ENCODE assay signal across 19 mouse cellular contexts in genomic region chr7:45476453-45476852, GRCm38 (mm10). TPM values are rescaled to one million over a fixed set of nuclear protein-coding genes. Genes with fewer than 3 reads are reported as not detected.
DNase-seq lines count a peak whose midpoint lies in the region; ATAC-seq and TF ChIP-seq lines count a peak whose summit lies in the region.
"Had no signal": no experiment of that assay in that cellular context is flagged by ENCODE, and none has a peak within 500 bp of the region (broad histone marks: within the 10 kb centered on the region; RNA-seq: fewer than 3 reads in every experiment).

No protein-coding gene starts in this region.

- H3K4me2 ChIP-seq in liver, embryonic 13.5 days: no peak overlapping the region
- H3K4me2 ChIP-seq: embryonic facial prominence, embryonic 12.5 days; forebrain, embryonic 13.5 days; forebrain, embryonic 15.5 days had no signal

- H3K79me2 ChIP-seq in MEL (ENCODE audit: control insufficient read depth, insufficient read depth, low read length, poor library complexity): peaks cover 3% of the 10 kb centered on the region; the same call in 1 of the 2 replicates

- H3K4me3 ChIP-seq in gastrocnemius, adult 2 months: no peak overlapping the region
- H3K4me3 ChIP-seq in liver, embryonic 13.5 days (replicated peaks): no peak overlapping the region
- no peak overlapping the region for H3K4me3 ChIP-seq in MEL (ENCODE audit: control insufficient read depth in 1 of 2, insufficient read depth in 1 of 2, low read depth in 2 of 2, low read length in 2 of 2)
- no peak overlapping the region for H3K4me3 ChIP-seq in thymus, adult 2 months (ENCODE audit: control insufficient read depth, insufficient read depth, low read length)
- H3K4me3 ChIP-seq: embryonic facial prominence, embryonic 10.5 days; embryonic facial prominence, embryonic 12.5 days; forebrain, embryonic 13.5 days; forebrain, embryonic 15.5 days had no signal

- 0 out of 2 replicates have a peak overlapping the region, but pooled peaks have one; percentile 60 for H3K9ac ChIP-seq in liver, embryonic 13.5 days
- no peak overlapping the region for H3K9ac ChIP-seq in MEL (ENCODE audit: control insufficient read depth, low read depth, low read length, poor library complexity, severe bottlenecking)
- H3K9ac ChIP-seq: embryonic facial prominence, embryonic 12.5 days; forebrain, embryonic 13.5 days; forebrain, embryonic 15.5 days; forebrain, postnatal 0 days had no signal

- no peak for TF ChIP-seq RAD21 in MEL (IDR thresholded peaks at IDR 0.05; ENCODE audit: low read depth, low read length)

- no peaks in the 10 kb centered on the region for H3K27me3 ChIP-seq in liver, embryonic 13.5 days
- H3K27me3 ChIP-seq in MEL (ENCODE audit: control insufficient read depth in 1 of 2, insufficient read depth in 2 of 2, low read length in 2 of 2): no peaks in the 10 kb centered on the region
- no peaks in the 10 kb centered on the region for H3K27me3 ChIP-seq in thymus, adult 2 months (ENCODE audit: control insufficient read depth, insufficient read depth, low read length)
- H3K27me3 ChIP-seq: embryonic facial prominence, embryonic 12.5 days; forebrain, embryonic 13.5 days; forebrain, embryonic 15.5 days; Patski had no signal

- peak; percentile 5 for DNase-seq in gastrocnemius, adult 2 months
- DNase-seq in gastrocnemius, postnatal 10 days: no peak
- DNase-seq in liver, embryonic 13.5 days: no peak
- DNase-seq in liver (no peak), MEL (ENCODE audit: low read depth, low spot score) (no peak)
- no peak for DNase-seq in thymus, adult 2 months
- DNase-seq: adrenal gland, adult 8-10 months had no signal

- no peak for TF ChIP-seq EP300 in MEL (IDR thresholded peaks at IDR 0.05; ENCODE audit: low read depth in 1 of 2, low read length in 2 of 2)

- peaks cover 32% of the 10 kb centered on the region for H3K4me1 ChIP-seq in liver, embryonic 13.5 days (replicated peaks)
- H3K4me1 ChIP-seq in MEL (ENCODE audit: control insufficient read depth in 1 of 2, insufficient read depth in 2 of 2, low read length in 2 of 2): peaks cover 5 to 18% of the 10 kb centered on the region in 2 experiments; a peak in 3 of 4 replicates
- no peaks in the 10 kb centered on the region for H3K4me1 ChIP-seq in thymus, adult 2 months (replicated peaks; ENCODE audit: control insufficient read depth, insufficient read depth, low read length)
- H3K4me1 ChIP-seq: embryonic facial prominence, embryonic 12.5 days; forebrain, embryonic 13.5 days; forebrain, embryonic 15.5 days had no signal

- TF ChIP-seq POLR2A in MEL (IDR thresholded peaks at IDR 0.05; ENCODE audit: control insufficient read depth in 1 of 2, insufficient read depth in 1 of 2, low read depth in 1 of 2, low read length in 2 of 2, poor library complexity in 1 of 2): no peak
- TF ChIP-seq POLR2A in thymus, adult 2 months (IDR thresholded peaks at IDR 0.05; ENCODE audit: control insufficient read depth, extremely low read depth, insufficient read depth, low read length, poor library complexity): no peak

- H3K27ac ChIP-seq in gastrocnemius, adult 2 months: peak overlapping the region; percentile 85
- no peak overlapping the region; the same call in 1 of the 2 replicates for H3K27ac ChIP-seq in liver, embryonic 13.5 days
- H3K27ac ChIP-seq in MEL (ENCODE audit: control insufficient read depth, low read depth, low read length): no peak overlapping the region
- no peak overlapping the region for H3K27ac ChIP-seq in thymus, adult 2 months (ENCODE audit: control insufficient read depth, insufficient read depth, low read length)
- H3K27ac ChIP-seq: embryonic facial prominence, embryonic 10.5 days; embryonic facial prominence, embryonic 12.5 days; forebrain, embryonic 13.5 days; forebrain, embryonic 15.5 days had no signal

- intact Hi-C loops in gastrocnemius, adult 2 months (cut with DNase I): loop anchor here (2.0 to 5.0 kb wide), 2 partner anchors 84 to 206 kb away; partner anchors contain the start of gene Ntn5

- TF ChIP-seq CTCF in gastrocnemius, adult 2 months (IDR thresholded peaks at IDR 0.05): no peak
- no peak for TF ChIP-seq CTCF in MEL (IDR thresholded peaks at IDR 0.05 in 2 of 3, conservative IDR thresholded peaks at IDR 0.05 in 1 of 3; ENCODE audit: control insufficient read depth in 1 of 3, insufficient read depth in 1 of 3, low read depth in 2 of 3, low read length in 3 of 3, poor library complexity in 1 of 3, severe bottlenecking in 1 of 3)
- no peak for TF ChIP-seq CTCF in thymus, adult 2 months (IDR thresholded peaks at IDR 0.05; ENCODE audit: borderline replicate concordance, control insufficient read depth, extremely low read depth, insufficient read depth, low read length, poor library complexity)

- H3K36me3 ChIP-seq in liver, embryonic 13.5 days: peaks cover 7% of the 10 kb centered on the region; the same call in 1 of the 2 replicates
- H3K36me3 ChIP-seq in MEL (ENCODE audit: control insufficient read depth in 1 of 2, insufficient read depth in 2 of 2, low read length in 2 of 2): peaks cover 0 to 9% of the 10 kb centered on the region in 2 experiments; a peak in 2 of 4 replicates
- no peaks in the 10 kb centered on the region for H3K36me3 ChIP-seq in thymus, adult 2 months (ENCODE audit: control insufficient read depth, insufficient read depth, low read length)
- H3K36me3 ChIP-seq: embryonic facial prominence, embryonic 12.5 days; forebrain, embryonic 15.5 days had no signal

- no peak for ATAC-seq in liver, embryonic 13.5 days (ENCODE audit: low read depth)
- ATAC-seq: forebrain, embryonic 13.5 days; Patski had no signal

- H3K9me3 ChIP-seq in liver, embryonic 13.5 days (replicated peaks): no peaks in the 10 kb centered on the region
- H3K9me3 ChIP-seq in MEL (replicated peaks; ENCODE audit: insufficient read depth, low read length): no peaks in the 10 kb centered on the region
- H3K9me3 ChIP-seq: embryonic facial prominence, embryonic 10.5 days; embryonic facial prominence, embryonic 12.5 days; forebrain, embryonic 13.5 days; forebrain, embryonic 15.5 days had no signal

- WGBS in liver, embryonic 13.5 days (ENCODE audit: insufficient replicate concordance): 42% methylated on average over 1 of the region's 1 CpGs
- WGBS in thymus, adult 2 months: 68% methylated on average over 1 of the region's 1 CpGs

TF ChIP-seq in MEL, 35 proteins besides CTCF, POLR2A, EP300 and RAD21:
- TF ChIP-seq TBP (IDR thresholded peaks at IDR 0.05; ENCODE audit: low read depth, low read length) (peak; percentile 95), SMC3 (IDR thresholded peaks at IDR 0.05; ENCODE audit: low read depth, low read length) (no peak), NELFE (IDR thresholded peaks at IDR 0.05; ENCODE audit: low read depth, low read length) (no peak), TAL1 (IDR thresholded peaks at IDR 0.05; ENCODE audit: low read length) (no peak), KAT2A (conservative IDR thresholded peaks at IDR 0.05; ENCODE audit: low read depth, low read length) (no peak)

RNA-seq across cellular contexts. Expression of gene Tulp2, which starts 5.2 kb away (rescaled TPM):
- total RNA-seq in gastrocnemius, adult 2 months (2021): under 1 TPM in 1 of 2 experiments, not detected in 1; 0.39 TPM
- total RNA-seq in gastrocnemius, postnatal 10 days (2021): not detected
- polyA plus RNA-seq in liver, embryonic 13.5 days (2015; fragmentation: Nextera tagmentation; extraction: Ambion mirVana): 0.80 and 0.87 TPM in 2 replicates
- total RNA-seq in MEL (2012; rRNA removed): 0.56 and 1.1 TPM in 2 replicates
- polyA plus RNA-seq in MEL (2012; ENCODE audit: insufficient read depth in 1 of 2, insufficient read length in 2 of 2, low read depth in 1 of 2, low replicate concordance in 2 of 2, missing spikeins in 1 of 2): 1 to 10 TPM in 1 of 2 experiments, not detected in 1; 1.2 TPM
- polyA plus RNA-seq in thymus, adult 2 months (2012; rRNA removed): 2.5 and 3.0 TPM in 2 replicates
- polyA plus RNA-seq: C2C12; cerebellum, adult 2 months had no signal

RNA-seq across cellular contexts. Expression of gene Bax, which starts 9.8 kb away (rescaled TPM):
- total RNA-seq in gastrocnemius, adult 2 months (2021): 10 to 100 TPM; 17.6 to 18.4 TPM
- total RNA-seq in gastrocnemius, postnatal 10 days (2021): 10 to 100 TPM; 29.4 to 29.6 TPM
- 104 and 106 TPM in 2 replicates for polyA plus RNA-seq in liver, embryonic 13.5 days (2015; fragmentation: Nextera tagmentation; extraction: Ambion mirVana)
- 105 and 130 TPM in 2 replicates for total RNA-seq in MEL (2012; rRNA removed)
- 100 to 1,000 TPM; 205 to 778 TPM for polyA plus RNA-seq in MEL (2012; ENCODE audit: insufficient read depth in 1 of 2, insufficient read length in 2 of 2, low read depth in 1 of 2, low replicate concordance in 2 of 2, missing spikeins in 1 of 2)
- 165 and 184 TPM in 2 replicates for polyA plus RNA-seq in thymus, adult 2 months (2012; rRNA removed)

RNA-seq across cellular contexts. Expression of gene Gm45808, which starts 10.2 kb away (rescaled TPM):
- 1 to 10 TPM; 5.5 to 8.4 TPM for total RNA-seq in gastrocnemius, adult 2 months (2021)
- total RNA-seq in gastrocnemius, postnatal 10 days (2021): 1 to 10 TPM; 3.8 to 6.4 TPM
- not detected in 2 replicates for polyA plus RNA-seq in liver, embryonic 13.5 days (2015; fragmentation: Nextera tagmentation; extraction: Ambion mirVana)
- not detected in 2 replicates for total RNA-seq in MEL (2012; rRNA removed)
- not detected for polyA plus RNA-seq in MEL (2012; ENCODE audit: insufficient read depth in 1 of 2, insufficient read length in 2 of 2, low read depth in 1 of 2, low replicate concordance in 2 of 2, missing spikeins in 1 of 2)
- polyA plus RNA-seq in thymus, adult 2 months (2012; rRNA removed): not detected in 2 replicates
- total RNA-seq: forebrain, postnatal 0 days had no signal
- polyA plus RNA-seq: activated CD4-positive, CD25-positive, alpha-beta regulatory T cell, adult 4 months; C2C12; cerebellum, adult 2 months; cortical plate, adult 2 months; embryonic facial prominence, embryonic 10.5 days; embryonic facial prominence, embryonic 12.5 days; embryonic facial prominence, embryonic 14.5 days; forebrain, embryonic 11.5 days; forebrain, embryonic 13.5 days; forebrain, embryonic 15.5 days; forebrain, postnatal 0 days; Patski had no signal

RNA-seq across cellular contexts. Expression of gene Dhdh, which starts 12.2 kb away (rescaled TPM):
- 10 to 100 TPM; 13.1 to 22.9 TPM for total RNA-seq in gastrocnemius, adult 2 months (2021)
- 1 to 10 TPM; 8.8 to 9.5 TPM for total RNA-seq in gastrocnemius, postnatal 10 days (2021)
- polyA plus RNA-seq in liver, embryonic 13.5 days (2015; fragmentation: Nextera tagmentation; extraction: Ambion mirVana): 2.0 and 2.2 TPM in 2 replicates
- 0.08 and 0.10 TPM in 2 replicates for total RNA-seq in MEL (2012; rRNA removed)
- 1 to 10 TPM in 1 of 2 experiments, not detected in 1; 1.6 TPM for polyA plus RNA-seq in MEL (2012; ENCODE audit: insufficient read depth in 1 of 2, insufficient read length in 2 of 2, low read depth in 1 of 2, low replicate concordance in 2 of 2, missing spikeins in 1 of 2)
- polyA plus RNA-seq in thymus, adult 2 months (2012; rRNA removed): 2.3 and 2.4 TPM in 2 replicates

RNA-seq across cellular contexts. Expression of gene Ftl1, which starts 16.8 kb away (rescaled TPM):
- total RNA-seq in gastrocnemius, adult 2 months (2021): 100 to 1,000 TPM; 122 to 149 TPM
- total RNA-seq in gastrocnemius, postnatal 10 days (2021): 100 to 1,000 TPM; 173 to 194 TPM
- polyA plus RNA-seq in liver, embryonic 13.5 days (2015; fragmentation: Nextera tagmentation; extraction: Ambion mirVana): 7,621 and 8,262 TPM in 2 replicates
- total RNA-seq in MEL (2012; rRNA removed): 1,416 and 1,470 TPM in 2 replicates
- 1,000 to 10,000 TPM in 1 of 2 experiments, not detected in 1; 2,290 TPM for polyA plus RNA-seq in MEL (2012; ENCODE audit: insufficient read depth in 1 of 2, insufficient read length in 2 of 2, low read depth in 1 of 2, low replicate concordance in 2 of 2, missing spikeins in 1 of 2)
- 2,491 and 2,656 TPM in 2 replicates for polyA plus RNA-seq in thymus, adult 2 months (2012; rRNA removed)
